14 mouse cellular contexts compared by ENCODE assay signal in genomic region chr9:73883587-73883986, GRCm38 (mm10).
"Had no signal": no experiment of that assay in that cellular context is flagged by ENCODE, and none has a peak within 500 bp of the region (broad histone marks: within the 10 kb centered on the region; RNA-seq: fewer than 3 reads in every experiment).

No protein-coding gene starts in this region.

- H3K36me3 ChIP-seq: liver, embryonic 12.5 days; midbrain, embryonic 13.5 days; midbrain, embryonic 15.5 days; neural tube, embryonic 12.5 days; stomach, embryonic 15.5 days had no signal

- H3K4me3 ChIP-seq: liver, embryonic 12.5 days; megakaryocyte, embryonic 14.5 days; midbrain, embryonic 13.5 days; midbrain, embryonic 15.5 days; neural tube, embryonic 12.5 days; stomach, embryonic 15.5 days had no signal

- H3K9me3 ChIP-seq: liver, embryonic 12.5 days; midbrain, embryonic 13.5 days; neural tube, embryonic 12.5 days; stomach, embryonic 15.5 days had no signal

- H3K27ac ChIP-seq: liver, embryonic 12.5 days; liver, embryonic 14.5 days; macrophage; midbrain, embryonic 13.5 days; midbrain, embryonic 15.5 days; neural tube, embryonic 12.5 days; stomach, embryonic 15.5 days; stomach, postnatal 0 days had no signal

- H3K27me3 ChIP-seq: liver, embryonic 12.5 days; megakaryocyte, embryonic 14.5 days; midbrain, embryonic 13.5 days; midbrain, embryonic 15.5 days; neural tube, embryonic 12.5 days; stomach, embryonic 15.5 days had no signal

- H3K4me1 ChIP-seq: liver, embryonic 12.5 days; megakaryocyte, embryonic 14.5 days; midbrain, embryonic 15.5 days; neural tube, embryonic 12.5 days; stomach, embryonic 15.5 days had no signal

- H3K9ac ChIP-seq: liver, embryonic 12.5 days; liver, embryonic 14.5 days; midbrain, embryonic 13.5 days; midbrain, embryonic 15.5 days; neural tube, embryonic 12.5 days; stomach, embryonic 15.5 days had no signal

- ATAC-seq: liver, embryonic 12.5 days; midbrain, embryonic 13.5 days; midbrain, embryonic 15.5 days had no signal

- DNase-seq: right cerebral cortex, postnatal 14 days; thymus, adult 2 months; thymus, postnatal 25 days; thymus, postnatal 4 days had no signal

- H3K4me2 ChIP-seq: liver, embryonic 12.5 days; midbrain, embryonic 11.5 days; midbrain, embryonic 13.5 days; midbrain, embryonic 15.5 days; neural tube, embryonic 12.5 days; stomach, embryonic 15.5 days had no signal
